Mouse (Mus musculus) CH12.LX (cell line): Measurements from ENCODE around the gene Sec24a. TPM values are rescaled to one million over a fixed set of nuclear protein-coding genes. Genes with fewer than 3 reads are reported as not detected.

ENCODE experiments used
- DNase-seq: peaks from one replicate; pipeline ENCODE4 v3.0.0-alpha.2; 2013; ENCODE audit errors: extremely low read depth
- H3K27ac ChIP-seq: 2 replicates; pipeline ENCODE4 v1.5.1; 2012; ENCODE audit warnings: low read depth, mild to moderate bottlenecking, control low read depth, moderate library complexity; ENCODE audit not compliant: insufficient read depth
- H3K27me3 ChIP-seq: replicated peaks from 2 replicates; pipeline ENCODE3; 2012; ENCODE audit warnings: inconsistent platforms
- H3K36me3 ChIP-seq, 2 experiments: replicated peaks in 1 of 2; 2 replicates each; pipeline versions ENCODE3 to v1.6.1; 2012; ENCODE audit warnings: inconsistent platforms in 1 of 2, low read length in 1 of 2, mild to moderate bottlenecking in 1 of 2, mixed read lengths in 1 of 2, moderate library complexity in 1 of 2; ENCODE audit not compliant: control insufficient read depth in 1 of 2, insufficient read depth in 1 of 2
- H3K4me1 ChIP-seq, 2 experiments: 2 replicates each; pipeline ENCODE4 v1.6.1; 2012; ENCODE audit warnings: inconsistent platforms in 1 of 2, moderate library complexity in 1 of 2; ENCODE audit not compliant: insufficient read depth in 2 of 2, control insufficient read depth in 1 of 2
- H3K4me2 ChIP-seq: 2 replicates; pipeline ENCODE4 v1.6.1; 2012; ENCODE audit warnings: low read depth, mild to moderate bottlenecking, control low read depth; ENCODE audit not compliant: poor library complexity, insufficient read depth, severe bottlenecking
- H3K4me3 ChIP-seq, 3 experiments: fragments of 150-350 bp in 1 of 3; sonication (generic) in 1 of 3; replicated peaks in 1 of 3; 2 replicates each; pipeline versions ENCODE3 to v1.5.1; 2011 to 2012; ENCODE audit warnings: low read depth in 2 of 3, low read length in 2 of 3, mild to moderate bottlenecking in 2 of 3, moderate library complexity in 2 of 3, control low read depth in 1 of 3, improper control_type of control experiment in 1 of 3, inconsistent platforms in 1 of 3, mixed read lengths in 1 of 3; ENCODE audit not compliant: poor library complexity in 1 of 3
- H3K79me2 ChIP-seq: replicated peaks from 2 replicates; pipeline ENCODE4 v1.6.1; 2012; ENCODE audit warnings: mild to moderate bottlenecking, moderate library complexity; ENCODE audit not compliant: control insufficient read depth, poor library complexity, insufficient read depth, severe bottlenecking; ENCODE audit errors: extremely low read depth
- H3K9ac ChIP-seq: 2 replicates; pipeline ENCODE4 v1.6.1; 2012; ENCODE audit warnings: low read depth, mild to moderate bottlenecking, control low read depth, moderate library complexity; ENCODE audit not compliant: insufficient read depth
- H3K9me3 ChIP-seq: replicated peaks from 2 replicates; pipeline ENCODE3; 2012; ENCODE audit warnings: low read length, inconsistent platforms, mixed read lengths
- BHLHE40 ChIP-seq: IDR thresholded peaks from 2 replicates; pipeline ENCODE4 v1.6.1; 2011; ENCODE audit warnings: mild to moderate bottlenecking, low read depth, low read length, improper control_type of control experiment
- CHD1 ChIP-seq: IDR thresholded peaks from 2 replicates; pipeline ENCODE4 v1.6.1; 2012; ENCODE audit warnings: low read depth, low read length, improper control_type of control experiment, inconsistent platforms
- CHD2 ChIP-seq: IDR thresholded peaks from 2 replicates; pipeline ENCODE4 v1.6.1; 2011; ENCODE audit warnings: low read length, improper control_type of control experiment
- CTCF ChIP-seq, 2 experiments: IDR thresholded peaks in 1 of 2; conservative IDR thresholded peaks in 1 of 2; 2 replicates each; pipeline ENCODE4 v1.5.1; 2011 to 2012; ENCODE audit warnings: low read depth in 2 of 2, low read length in 2 of 2, improper control_type of control experiment in 1 of 2, inconsistent platforms in 1 of 2, mild to moderate bottlenecking in 1 of 2, moderate library complexity in 1 of 2
- ETS1 ChIP-seq: conservative IDR thresholded peaks from 2 replicates; pipeline ENCODE4 v1.6.1; 2012; ENCODE audit warnings: low read depth, mild to moderate bottlenecking, inconsistent platforms, low read length, improper control_type of control experiment, moderate library complexity
- GABPA ChIP-seq: IDR thresholded peaks from 2 replicates; pipeline ENCODE4 v1.6.1; 2012; ENCODE audit warnings: low read depth, low read length, improper control_type of control experiment, inconsistent platforms; ENCODE audit not compliant: insufficient replicate concordance
- HCFC1 ChIP-seq: IDR thresholded peaks from 2 replicates; pipeline ENCODE4 v1.6.1; 2012; ENCODE audit warnings: low read depth, mild to moderate bottlenecking, inconsistent platforms, low read length, improper control_type of control experiment
- JUN ChIP-seq: IDR thresholded peaks from 2 replicates; pipeline ENCODE4 v1.6.1; 2011; ENCODE audit warnings: low read depth, mild to moderate bottlenecking, low read length, improper control_type of control experiment, moderate library complexity; ENCODE audit not compliant: insufficient read depth
- KAT2A ChIP-seq: IDR thresholded peaks from 2 replicates; pipeline ENCODE4 v1.6.1; 2012; ENCODE audit warnings: low read length, improper control_type of control experiment, inconsistent platforms; ENCODE audit not compliant: insufficient replicate concordance
- MAFK ChIP-seq: IDR thresholded peaks from 2 replicates; pipeline ENCODE4 v1.6.1; 2011; ENCODE audit warnings: low read length, improper control_type of control experiment; ENCODE audit not compliant: insufficient replicate concordance
- MAX ChIP-seq: IDR thresholded peaks from 2 replicates; pipeline ENCODE4 v1.6.1; 2011; ENCODE audit warnings: low read length, improper control_type of control experiment
- MEF2A ChIP-seq: IDR thresholded peaks from 2 replicates; pipeline ENCODE4 v1.6.1; 2014; ENCODE audit warnings: low read depth, mild to moderate bottlenecking, inconsistent platforms, low read length, improper control_type of control experiment, borderline replicate concordance
- MYC ChIP-seq: IDR thresholded peaks from 2 replicates; pipeline ENCODE4 v1.6.1; 2011; ENCODE audit warnings: low read depth, mild to moderate bottlenecking, improper control_type of control experiment, low read length
- POLR2A ChIP-seq: IDR thresholded peaks from 2 replicates; pipeline ENCODE4 v1.6.1; 2011; ENCODE audit warnings: low read depth, mild to moderate bottlenecking, improper control_type of control experiment, low read length
- POLR2AphosphoS2 ChIP-seq: IDR thresholded peaks from 2 replicates; pipeline ENCODE4 v1.6.1; 2011; ENCODE audit warnings: low read depth, low read length, improper control_type of control experiment
- RAD21 ChIP-seq: IDR thresholded peaks from 2 replicates; pipeline ENCODE4 v1.6.1; 2011; ENCODE audit warnings: low read depth, mild to moderate bottlenecking, low read length, improper control_type of control experiment, moderate library complexity
- SIN3A ChIP-seq: IDR thresholded peaks from 2 replicates; pipeline ENCODE4 v1.6.1; 2012; ENCODE audit warnings: low read length, improper control_type of control experiment, inconsistent platforms
- SMC3 ChIP-seq: IDR thresholded peaks from 2 replicates; pipeline ENCODE4 v1.6.1; 2011; ENCODE audit warnings: low read depth, low read length, improper control_type of control experiment
- TBP ChIP-seq: conservative IDR thresholded peaks from 2 replicates; pipeline ENCODE4 v1.6.1; 2011; ENCODE audit warnings: low read depth, low read length, improper control_type of control experiment
- UBTF ChIP-seq: IDR thresholded peaks from 2 replicates; pipeline ENCODE4 v1.6.1; 2012; ENCODE audit warnings: low read depth, mild to moderate bottlenecking, inconsistent platforms, low read length, improper control_type of control experiment, moderate library complexity
- USF2 ChIP-seq: conservative IDR thresholded peaks from 2 replicates; pipeline ENCODE4 v1.6.1; 2011; ENCODE audit warnings: low read depth, low read length, improper control_type of control experiment
- ZC3H11A ChIP-seq: IDR thresholded peaks from 2 replicates; pipeline ENCODE4 v1.6.1; 2012; ENCODE audit warnings: low read depth, mild to moderate bottlenecking, inconsistent platforms, low read length, improper control_type of control experiment
- ZKSCAN1 ChIP-seq: IDR thresholded peaks from 2 replicates; pipeline ENCODE4 v1.6.1; 2012; ENCODE audit warnings: low read depth, inconsistent platforms, low read length, improper control_type of control experiment, borderline replicate concordance
- ZMIZ1 ChIP-seq: IDR thresholded peaks from 2 replicates; pipeline ENCODE4 v1.6.1; 2012; ENCODE audit warnings: low read depth, mild to moderate bottlenecking, inconsistent platforms, low read length, improper control_type of control experiment
- dilution Hi-C: fragments of 300-500 bp; cut with MboI; formaldehyde crosslinking; loops from 2 replicates; pipeline ENCODE4 v1.14.3; 2020; ENCODE audit warnings: low sequenced_read_pairs; ENCODE audit not compliant: extremely low pct_unique_long_range_greater_than_20kb, extremely low pct_ligation_motif_present
- in situ Hi-C: fragments of 300-500 bp; cut with MboI; formaldehyde crosslinking; loops from 3 replicates; pipeline ENCODE4 v1.14.3; 2019; ENCODE audit warnings: low sequenced_read_pairs, low pct_ligation_motif_present, low pct_unique_long_range_greater_than_20kb, mixed read lengths
- polyA plus RNA-seq: library from polyadenylated mRNA; unstranded; fragments of >175 nt; gene quantifications from 2 replicates; pipeline ENCODE4 v1.2.1, GENCODE M21; 2012; ENCODE audit warnings: low read depth; ENCODE audit not compliant: insufficient read length
- total RNA-seq, 2 experiments: library from RNA; depleted of rRNA; stranded (reverse); fragments of 300-350 nt in 1 of 2; fragments of >200 nt in 1 of 2; gene quantifications; 2 replicates each; pipeline ENCODE4 v1.2.3; 2012 to 2014

Gene Sec24a
- total and polyA plus RNA-seq, 3 experiments: 5.5 to 16.8 (median 6.3) TPM

DNA sequence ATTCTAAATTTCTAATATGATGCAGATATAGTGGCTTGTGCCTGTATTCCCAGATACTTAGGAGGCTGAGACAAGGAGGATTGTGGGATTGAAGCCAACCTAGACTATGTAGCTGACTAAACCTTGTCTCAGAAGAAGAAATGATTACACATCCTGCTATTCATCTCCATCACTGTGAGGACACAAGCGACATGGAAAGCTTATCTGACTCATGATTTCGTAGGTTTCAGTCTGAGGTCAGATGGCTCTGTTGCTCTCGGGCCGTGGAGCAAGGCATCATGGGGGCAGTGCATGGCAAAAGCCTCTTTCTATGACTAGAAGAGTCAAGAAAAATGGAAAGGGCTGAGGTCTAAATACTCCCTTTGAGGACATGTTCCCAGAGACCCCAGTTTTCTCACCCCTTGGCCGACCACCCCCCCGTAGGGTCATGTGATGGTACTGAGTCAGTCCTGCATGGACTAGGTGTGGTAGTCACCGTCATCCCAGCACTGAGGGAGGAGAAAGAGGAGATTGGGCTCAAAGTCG lies 48.6 kb upstream of the Sec24a start:
- Histone ChIP-seq H3K27me3 (no peaks in the 10 kb centered on the region), H3K27ac (no peak overlapping the region), H3K9me3 (peaks cover 39% of the 10 kb centered on the region), H3K4me2 (no peak overlapping the region), H3K79me2 (peaks cover 16% of the 10 kb centered on the region), H3K4me3 (no peak overlapping the region), H3K36me3 (peaks cover 50 to 52% of the 10 kb centered on the region in 2 experiments)
- dilution Hi-C loops: no loop called here
- TF ChIP-seq POLR2A (peak; percentile 45; the same call in 1 of the 2 replicates), BHLHE40 (no peak), HCFC1 (no peak), CHD2 (0 out of 2 replicates have a peak, but pooled peaks have one; percentile 19), KAT2A (no peak), JUN (no peak), ZMIZ1 (no peak), MAFK (no peak), POLR2AphosphoS2 (peak; percentile 88), UBTF (no peak), CTCF (conservative IDR thresholded peaks at IDR 0.05 in 1 of 2, IDR thresholded peaks at IDR 0.05 in 1 of 2; ENCODE audit: low read depth in 2 of 2, low read length in 2 of 2) (no peak), CHD1 (no peak), ZC3H11A (no peak), ZKSCAN1 (no peak), GABPA (no peak), MEF2A (no peak), MAX (no peak), SIN3A (no peak), MYC (no peak), TBP (no peak), USF2 (no peak), RAD21 (no peak), SMC3 (no peak)
- TF ChIP-seq, all 38 proteins: peak for 3
- in situ Hi-C loops: no loop called here
- H3K9ac ChIP-seq: no peak overlapping the region
- no peak for DNase-seq
- peaks cover 0 to 11% of the 10 kb centered on the region in 2 experiments; a peak in 2 of 4 replicates for H3K4me1 ChIP-seq

DNA sequence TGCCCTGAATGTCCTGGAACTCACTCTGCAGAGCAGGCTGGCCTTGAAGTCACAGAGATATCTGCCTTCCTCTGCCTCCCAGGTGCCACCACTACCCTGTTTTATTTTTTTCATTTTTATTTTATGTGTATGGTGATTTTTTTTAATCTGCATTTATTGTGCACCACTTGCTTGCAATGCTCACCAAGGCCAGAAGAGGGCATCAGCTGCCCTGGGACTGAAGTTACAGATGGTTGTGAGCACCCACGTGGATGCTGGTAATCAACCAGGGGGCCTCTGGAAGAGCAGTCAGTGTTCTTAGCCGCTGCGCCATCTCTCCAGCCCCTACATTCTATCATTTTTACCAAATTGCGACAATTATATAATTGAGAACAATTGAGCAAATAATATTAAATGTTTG lies 47.8 kb upstream of the Sec24a start:
- Histone ChIP-seq H3K4me2 (no peak overlapping the region), H3K9me3 (peaks cover 39% of the 10 kb centered on the region), H3K9ac (no peak overlapping the region), H3K27ac (no peak overlapping the region), H3K4me1 (peaks cover 0 to 10% of the 10 kb centered on the region in 2 experiments; a peak in 2 of 4 replicates), H3K27me3 (no peaks in the 10 kb centered on the region), H3K79me2 (peaks cover 8% of the 10 kb centered on the region; the same call in 1 of the 2 replicates), H3K36me3 (peaks cover 41 to 43% of the 10 kb centered on the region in 2 experiments), H3K4me3 (no peak overlapping the region)
- in situ Hi-C loops (no loop called here), dilution Hi-C loops (no loop called here)
- DNase-seq: no peak
- TF ChIP-seq RAD21 (peak; percentile 47), ETS1 (no peak), CTCF (conservative IDR thresholded peaks at IDR 0.05 in 1 of 2, IDR thresholded peaks at IDR 0.05 in 1 of 2; ENCODE audit: low read depth in 2 of 2, low read length in 2 of 2) (peak; percentile 17 to 59; a peak in 2 of 4 replicates), SMC3 (peak; percentile 41; the same call in 1 of the 2 replicates)
- TF ChIP-seq, all 38 proteins: peak for 3
